Mouse (Mus musculus) erythroblast, embryonic 14.5 days (primary cell): Measurements from ENCODE around the gene Ccdc149.

Experiments used
- GATA1 ChIP-seq: IDR thresholded peaks from 2 replicates; pipeline ENCODE4 v1.6.1; 2012; ENCODE audit warnings: low read length, inconsistent platforms, mixed read lengths
- TAL1 ChIP-seq: IDR thresholded peaks from 3 replicates; pipeline ENCODE4 v1.6.1; 2012; ENCODE audit warnings: low read length, inconsistent platforms, mixed read lengths

DNA sequence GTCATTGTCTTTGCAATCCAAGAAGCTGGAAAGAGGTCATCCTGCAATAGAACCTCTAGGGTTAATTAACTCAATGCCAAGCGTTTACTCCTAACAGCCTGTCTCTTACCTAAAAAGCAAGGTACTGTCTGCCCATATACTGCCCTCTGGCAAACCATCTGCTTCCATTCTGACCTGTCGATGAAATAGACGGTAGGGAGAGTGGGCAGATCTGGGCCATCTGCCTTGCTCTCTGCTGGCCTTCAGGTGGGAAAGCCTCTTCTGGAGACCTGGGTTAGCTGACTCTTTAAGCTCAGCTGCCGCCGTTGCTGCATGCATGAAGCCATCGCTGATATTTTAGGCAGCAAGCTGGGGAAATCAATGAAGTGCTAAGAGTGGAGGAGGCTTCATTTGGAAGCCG lies 2.7 kb upstream of the Ccdc149 start:
- TF ChIP-seq GATA1: no peak
- TF ChIP-seq TAL1: no peak
